Mouse (Mus musculus): ENCODE results near the gene 2010003K11Rik. TPM values are rescaled to one million over a fixed set of nuclear protein-coding genes. Genes with fewer than 3 reads are reported as not detected.
A peak's percentile ranks its signal among the peaks of the same experiment; 100 is the strongest.
"Not testable (repeated sequence)": the region's sequence is repeated elsewhere in the genome, so short reads cannot be mapped to it uniquely, and the experiment has no call there.

The 2010003K11Rik gene
- polyA plus RNA-seq, 1 experiment from 2014 or later, result not detected

DNA sequence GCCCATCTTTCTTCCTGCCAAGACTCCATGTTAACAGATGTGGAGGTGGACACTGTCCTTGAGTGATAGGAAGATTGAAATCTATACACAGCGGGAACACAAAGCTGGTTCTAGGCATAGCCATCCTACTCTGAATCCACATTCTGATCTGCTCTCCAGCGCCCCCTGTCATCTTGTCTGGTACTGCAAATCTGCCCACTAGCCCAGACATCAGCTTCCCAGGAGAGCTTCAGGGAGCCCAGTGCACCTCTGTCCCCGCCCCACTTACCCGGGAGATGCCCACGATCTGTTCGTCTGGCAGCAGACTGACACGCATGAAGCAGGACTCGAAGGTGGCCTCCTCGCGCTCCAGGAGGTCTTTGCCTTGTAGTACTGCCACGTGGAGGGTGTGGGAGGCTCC, 42.2 kb downstream of the 2010003K11Rik start:
- Histone ChIP-seq H3K4me3 (ENCODE audit: low read depth, low read length) (no peak overlapping the region), H3K9me3 (ENCODE audit: control insufficient read depth, low read length) (no peaks in the 10 kb centered on the region), H3K9ac (ENCODE audit: low read length) (no peak overlapping the region), H3K27ac (replicated peaks; ENCODE audit: low read depth, low read length) (no peak overlapping the region), H3K27me3 (ENCODE audit: control insufficient read depth, insufficient read depth, low read length) (no peaks in the 10 kb centered on the region), H3K36me3 (ENCODE audit: control insufficient read depth, insufficient read depth, low read length) (no peaks in the 10 kb centered on the region), H3K4me1 (ENCODE audit: control insufficient read depth, insufficient read depth, low read length) (0 out of 2 replicates have a peak, but pooled peaks cover 2% of the 10 kb centered on the region), H3K4me2 (ENCODE audit: low read depth, severe bottlenecking) (no peak overlapping the region)
- no peak; the same call in 1 of the 2 replicates for ATAC-seq (ENCODE audit: insufficient number of reproducible peaks, low FRiP score, low TSS enrichment, low read depth)
- WGBS, result 10% methylated on average over 11 of the region's 11 CpGs
- peak; percentile 79 for DNase-seq (ENCODE audit: low spot score)

DNA sequence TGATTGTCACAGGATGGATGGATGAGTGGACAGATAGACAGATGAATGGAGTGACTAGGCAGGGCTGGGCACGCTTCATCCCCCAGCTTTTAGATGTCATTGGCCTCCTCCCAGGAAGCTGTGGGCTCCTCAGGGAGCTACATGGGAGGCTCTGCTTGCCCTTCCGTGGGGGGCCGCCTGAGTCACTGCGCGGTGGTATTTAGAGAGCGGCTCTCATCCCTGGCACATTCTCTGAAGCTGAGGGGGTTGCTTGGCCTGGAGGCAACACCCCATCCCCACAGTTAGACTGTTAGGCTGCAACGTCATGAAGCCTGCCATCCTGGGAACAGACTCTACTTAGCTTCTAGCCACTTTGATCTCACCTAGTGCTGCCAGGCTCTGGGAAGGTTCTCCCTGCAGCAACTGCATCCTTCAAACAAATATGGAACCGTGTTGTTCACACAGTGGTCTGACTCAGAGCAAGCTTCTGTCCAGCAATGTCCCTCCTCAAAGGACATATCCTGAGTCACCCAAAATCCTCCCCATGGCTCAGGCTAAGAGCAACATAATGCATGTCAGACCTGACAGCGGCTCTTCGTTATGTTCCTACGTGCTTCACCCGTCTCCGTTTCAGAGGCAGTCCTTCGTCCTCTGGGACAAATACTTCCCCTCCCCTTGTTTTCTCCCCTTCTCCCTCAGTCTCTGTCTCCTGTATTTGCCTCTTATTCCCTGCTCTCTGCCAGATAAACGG, 43.1 kb downstream of the 2010003K11Rik start:
- DNase-seq (ENCODE audit: low spot score) (no peak), ATAC-seq (ENCODE audit: insufficient number of reproducible peaks, low FRiP score, low TSS enrichment, low read depth) (no peak)
- Histone ChIP-seq H3K4me3 (ENCODE audit: low read depth, low read length) (no peak overlapping the region), H3K4me2 (ENCODE audit: low read depth, severe bottlenecking) (no peak overlapping the region), H3K4me1 (ENCODE audit: control insufficient read depth, insufficient read depth, low read length) (0 out of 2 replicates have a peak, but pooled peaks cover 2% of the 10 kb centered on the region), H3K27me3 (ENCODE audit: control insufficient read depth, insufficient read depth, low read length) (no peaks in the 10 kb centered on the region), H3K36me3 (ENCODE audit: control insufficient read depth, insufficient read depth, low read length) (no peaks in the 10 kb centered on the region), H3K27ac (replicated peaks; ENCODE audit: low read depth, low read length) (no peak overlapping the region), H3K9ac (ENCODE audit: low read length) (no peak overlapping the region), H3K9me3 (ENCODE audit: control insufficient read depth, low read length) (no peaks in the 10 kb centered on the region)
- WGBS, result 86% methylated on average over 15 of the region's 15 CpGs

- H3K27me3 ChIP-seq (ENCODE audit: control insufficient read depth, insufficient read depth, low read length); H3K27ac ChIP-seq (replicated peaks; ENCODE audit: low read depth, low read length); H3K36me3 ChIP-seq (ENCODE audit: control insufficient read depth, insufficient read depth, low read length); H3K4me1 ChIP-seq (ENCODE audit: control insufficient read depth, insufficient read depth, low read length); H3K9me3 ChIP-seq (ENCODE audit: control insufficient read depth, low read length); H3K9ac ChIP-seq (ENCODE audit: low read length); H3K4me3 ChIP-seq (ENCODE audit: low read depth, low read length); ATAC-seq (ENCODE audit: insufficient number of reproducible peaks, low FRiP score, low TSS enrichment, low read depth); DNase-seq (ENCODE audit: low spot score); H3K4me2 ChIP-seq (ENCODE audit: low read depth, severe bottlenecking): not testable (repeated sequence)
- 18% methylated on average over 1 of the region's 1 CpGs for WGBS
These were observed 44.3 kb downstream of the 2010003K11Rik start for GRCm38 (mm10) chr19:4454040-4454439.

- DNase-seq (ENCODE audit: low spot score) (no peak), ATAC-seq (ENCODE audit: insufficient number of reproducible peaks, low FRiP score, low TSS enrichment, low read depth) (no peak)
- no peaks in the 10 kb centered on the region for H3K27me3 ChIP-seq (ENCODE audit: control insufficient read depth, insufficient read depth, low read length)
- H3K4me1 ChIP-seq (ENCODE audit: control insufficient read depth, insufficient read depth, low read length), result 0 out of 2 replicates have a peak, but pooled peaks cover 2% of the 10 kb centered on the region
- H3K9me3 ChIP-seq (ENCODE audit: control insufficient read depth, low read length), result no peaks in the 10 kb centered on the region
- H3K27ac ChIP-seq (replicated peaks; ENCODE audit: low read depth, low read length), result no peak overlapping the region
- H3K4me2 ChIP-seq (ENCODE audit: low read depth, severe bottlenecking), result no peak overlapping the region
- no peak overlapping the region for H3K4me3 ChIP-seq (ENCODE audit: low read depth, low read length)
- H3K9ac ChIP-seq (ENCODE audit: low read length), result no peak overlapping the region
- no peaks in the 10 kb centered on the region for H3K36me3 ChIP-seq (ENCODE audit: control insufficient read depth, insufficient read depth, low read length)
- WGBS, result 52% methylated on average over 4 of the region's 4 CpGs
These were observed 45.9 kb downstream of the 2010003K11Rik start for GRCm38 (mm10) chr19:4452525-4452924.

GRCm38 (mm10) chr19:4451965-4452364, 46.4 kb downstream of the 2010003K11Rik start:
- no peaks in the 10 kb centered on the region for H3K27me3 ChIP-seq (ENCODE audit: control insufficient read depth, insufficient read depth, low read length)
- ATAC-seq (ENCODE audit: insufficient number of reproducible peaks, low FRiP score, low TSS enrichment, low read depth), result no peak
- no peak overlapping the region for H3K4me2 ChIP-seq (ENCODE audit: low read depth, severe bottlenecking)
- no peaks in the 10 kb centered on the region for H3K9me3 ChIP-seq (ENCODE audit: control insufficient read depth, low read length)
- 0 out of 2 replicates have a peak, but pooled peaks cover 2% of the 10 kb centered on the region for H3K4me1 ChIP-seq (ENCODE audit: control insufficient read depth, insufficient read depth, low read length)
- no peak overlapping the region for H3K4me3 ChIP-seq (ENCODE audit: low read depth, low read length)
- H3K27ac ChIP-seq (replicated peaks; ENCODE audit: low read depth, low read length), result no peak overlapping the region
- 29% methylated on average over 5 of the region's 5 CpGs for WGBS
- H3K9ac ChIP-seq (ENCODE audit: low read length), result no peak overlapping the region
- no peaks in the 10 kb centered on the region for H3K36me3 ChIP-seq (ENCODE audit: control insufficient read depth, insufficient read depth, low read length)
- DNase-seq (ENCODE audit: low spot score), result no peak

GRCm38 (mm10) chr19:4451098-4451497, 47.3 kb downstream of the 2010003K11Rik start:
- ATAC-seq (ENCODE audit: insufficient number of reproducible peaks, low FRiP score, low TSS enrichment, low read depth), result no peak
- H3K4me2 ChIP-seq (ENCODE audit: low read depth, severe bottlenecking), result no peak overlapping the region
- DNase-seq (ENCODE audit: low spot score), result no peak
- H3K9me3 ChIP-seq (ENCODE audit: control insufficient read depth, low read length), result no peaks in the 10 kb centered on the region
- no peak overlapping the region for H3K9ac ChIP-seq (ENCODE audit: low read length)
- H3K36me3 ChIP-seq (ENCODE audit: control insufficient read depth, insufficient read depth, low read length), result no peaks in the 10 kb centered on the region
- 0 out of 2 replicates have a peak, but pooled peaks cover 2% of the 10 kb centered on the region for H3K4me1 ChIP-seq (ENCODE audit: control insufficient read depth, insufficient read depth, low read length)
- H3K27ac ChIP-seq (replicated peaks; ENCODE audit: low read depth, low read length), result no peak overlapping the region
- no peak overlapping the region for H3K4me3 ChIP-seq (ENCODE audit: low read depth, low read length)
- no peaks in the 10 kb centered on the region for H3K27me3 ChIP-seq (ENCODE audit: control insufficient read depth, insufficient read depth, low read length)
- whole genome bisulfite sequencing, result 66% methylated on average over 8 of the region's 8 CpGs

- Histone ChIP-seq H3K4me1 (ENCODE audit: control insufficient read depth, insufficient read depth, low read length) (0 out of 2 replicates have a peak, but pooled peaks cover 2% of the 10 kb centered on the region), H3K9ac (ENCODE audit: low read length) (no peak overlapping the region), H3K4me2 (ENCODE audit: low read depth, severe bottlenecking) (no peak overlapping the region), H3K27ac (replicated peaks; ENCODE audit: low read depth, low read length) (no peak overlapping the region), H3K27me3 (ENCODE audit: control insufficient read depth, insufficient read depth, low read length) (no peaks in the 10 kb centered on the region), H3K4me3 (ENCODE audit: low read depth, low read length) (no peak overlapping the region), H3K36me3 (ENCODE audit: control insufficient read depth, insufficient read depth, low read length) (no peaks in the 10 kb centered on the region), H3K9me3 (ENCODE audit: control insufficient read depth, low read length) (no peaks in the 10 kb centered on the region)
- DNase-seq (ENCODE audit: low spot score), result no peak
- 69% methylated on average over 5 of the region's 5 CpGs for WGBS
- no peak for ATAC-seq (ENCODE audit: insufficient number of reproducible peaks, low FRiP score, low TSS enrichment, low read depth)
These were observed 47.7 kb downstream of the 2010003K11Rik start for GRCm38 (mm10) chr19:4450666-4451065.

DNA sequence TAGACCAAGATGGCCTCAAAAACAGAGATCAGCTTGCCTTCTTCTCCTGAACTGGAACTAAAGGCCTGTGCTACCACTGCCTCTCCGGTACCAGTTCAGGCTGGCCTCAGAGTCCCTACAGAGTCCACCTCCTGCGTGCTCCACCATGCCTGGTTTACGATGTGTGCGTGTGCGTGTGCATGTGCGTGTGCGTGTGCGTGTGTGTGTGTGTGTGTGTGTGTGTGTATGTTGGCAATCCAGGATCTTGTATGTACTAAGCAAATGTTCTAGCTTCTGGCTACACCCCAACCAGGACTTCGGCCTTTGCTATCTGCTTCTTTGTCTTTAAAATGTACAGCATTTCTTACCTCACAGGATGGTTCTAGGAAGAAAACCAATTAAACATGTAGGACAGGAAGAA, 49.2 kb downstream of the 2010003K11Rik start:
- WGBS, result 97% methylated on average over 9 of the region's 9 CpGs
- DNase-seq (ENCODE audit: low spot score), result no peak
- Histone ChIP-seq H3K36me3 (ENCODE audit: control insufficient read depth, insufficient read depth, low read length) (no peaks in the 10 kb centered on the region), H3K4me2 (ENCODE audit: low read depth, severe bottlenecking) (no peak overlapping the region), H3K27ac (replicated peaks; ENCODE audit: low read depth, low read length) (no peak overlapping the region), H3K9me3 (ENCODE audit: control insufficient read depth, low read length) (no peaks in the 10 kb centered on the region), H3K27me3 (ENCODE audit: control insufficient read depth, insufficient read depth, low read length) (no peaks in the 10 kb centered on the region), H3K9ac (ENCODE audit: low read length) (no peak overlapping the region), H3K4me3 (ENCODE audit: low read depth, low read length) (no peak overlapping the region), H3K4me1 (ENCODE audit: control insufficient read depth, insufficient read depth, low read length) (0 out of 2 replicates have a peak, but pooled peaks cover 2% of the 10 kb centered on the region)
- no peak for ATAC-seq (ENCODE audit: insufficient number of reproducible peaks, low FRiP score, low TSS enrichment, low read depth)
